Mouse (Mus musculus): ENCODE results near the gene Arhgap33.

Gene Arhgap33

DNA sequence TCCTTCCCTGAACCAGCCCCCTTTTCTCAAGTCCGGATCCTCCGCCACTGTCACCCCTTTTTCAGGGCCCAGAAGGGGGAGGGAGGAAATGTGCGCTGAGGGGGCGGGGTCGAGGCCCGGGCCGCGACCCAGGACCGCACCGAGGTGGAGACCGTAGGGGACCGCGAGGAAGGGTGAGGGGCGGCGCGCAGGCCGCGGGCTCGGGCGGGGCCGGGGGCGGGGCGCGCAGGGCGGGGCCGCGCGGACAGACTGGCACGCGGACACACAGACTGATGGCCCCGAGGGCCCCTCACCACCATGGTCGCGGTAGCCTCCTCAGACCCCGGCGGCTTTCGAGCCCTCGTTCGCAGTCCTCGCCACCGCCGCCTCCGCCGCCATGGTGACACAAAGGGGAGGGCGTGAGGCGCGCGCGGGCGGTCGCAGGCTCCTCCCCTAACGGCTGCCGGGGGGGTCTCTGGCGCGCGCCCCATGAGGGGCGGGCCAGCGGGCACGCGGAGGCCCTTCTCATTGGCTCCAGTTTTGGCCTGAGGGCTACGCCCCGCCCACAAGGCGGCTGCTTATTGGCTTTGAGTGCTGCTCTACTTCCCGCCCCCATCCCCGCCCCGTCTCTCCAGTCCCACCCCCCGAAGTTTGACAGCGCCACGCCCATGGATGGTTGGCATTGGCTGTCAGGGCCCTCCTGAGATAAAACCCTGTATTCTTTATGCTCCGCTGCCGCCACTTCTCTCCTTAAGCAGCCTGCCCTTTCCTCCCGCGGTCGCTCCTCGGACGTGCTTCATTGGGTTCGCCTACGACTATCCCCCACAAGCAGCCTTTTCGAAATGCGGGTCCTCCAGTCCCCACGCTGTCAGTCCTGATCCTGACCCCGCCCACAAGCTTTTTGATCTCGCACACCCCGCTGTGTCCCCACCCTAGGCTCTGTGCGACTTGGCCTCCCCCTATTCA, at the start of gene Arhgap33:
Arhgap33 (minus strand) TSS at position 428 of the 945 bp plus-strand sequence.
- ATAC-seq (ENCODE audit: insufficient number of reproducible peaks, low FRiP score, low TSS enrichment): peak; percentile 74; the same call in 1 of the 2 replicates

DNA sequence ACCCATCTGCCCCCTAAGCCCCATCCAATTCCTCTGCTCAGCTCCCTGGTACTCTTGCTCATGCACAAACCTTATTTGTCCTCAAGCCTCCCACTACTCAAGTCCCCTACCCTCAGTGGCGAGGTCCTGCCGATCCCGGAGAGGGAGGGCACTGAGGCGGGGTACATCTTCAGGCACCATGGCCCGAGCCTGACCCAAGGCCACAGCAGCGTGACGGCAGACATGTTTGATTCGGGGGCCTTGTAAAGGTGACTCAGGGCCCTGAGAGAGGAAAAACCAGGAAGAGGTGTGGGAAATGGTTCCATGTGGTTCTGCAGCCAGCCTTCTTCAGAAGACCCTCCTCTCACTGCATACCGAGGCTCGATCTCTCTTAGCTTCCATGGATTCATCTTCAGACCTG, 49.5 kb upstream of the Arhgap33 start:
- ATAC-seq (ENCODE audit: insufficient number of reproducible peaks, low FRiP score, low TSS enrichment): no peak

DNA sequence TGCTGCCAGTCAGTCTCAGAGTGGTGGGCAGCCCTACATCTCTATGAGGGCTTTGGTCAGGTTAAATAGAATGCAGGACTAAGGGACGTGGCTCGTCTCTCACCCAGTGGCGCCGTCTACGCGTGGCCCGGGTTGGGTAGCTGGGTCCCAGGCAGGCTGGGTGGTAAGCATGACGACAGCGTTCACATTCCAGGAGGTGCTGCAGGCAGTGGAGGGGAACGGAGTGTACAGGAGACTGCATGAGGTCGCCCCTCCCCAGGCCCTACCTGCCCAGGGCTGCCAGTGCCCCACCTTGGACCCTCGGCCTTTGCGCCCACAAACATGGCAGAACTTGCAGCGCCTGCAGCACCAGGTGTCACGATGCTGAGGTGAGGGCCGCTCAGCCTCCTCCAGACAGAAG, 46.7 kb upstream of the Arhgap33 start:
- ATAC-seq (ENCODE audit: insufficient number of reproducible peaks, low FRiP score, low TSS enrichment): no peak

DNA sequence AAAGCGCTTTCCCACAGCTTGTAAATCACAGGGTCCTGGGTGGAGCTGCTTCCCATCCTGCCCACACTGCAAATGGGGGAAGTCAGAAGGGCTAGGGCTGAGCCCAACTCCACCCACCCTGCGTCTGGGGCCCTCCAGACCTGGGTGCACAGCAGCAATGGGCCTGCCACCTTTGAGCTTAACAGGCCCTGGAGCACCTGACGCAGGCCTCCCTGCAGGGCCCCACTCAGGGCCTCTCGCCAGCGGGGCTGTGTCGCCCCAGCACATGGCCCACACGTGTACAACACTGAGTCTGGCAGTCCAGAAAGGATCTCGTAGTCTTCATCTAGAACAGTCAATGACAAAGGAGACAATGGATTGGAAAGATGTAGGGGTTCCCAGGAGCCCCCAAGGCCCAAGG, 45.1 kb upstream of the Arhgap33 start:
- ATAC-seq (ENCODE audit: insufficient number of reproducible peaks, low FRiP score, low TSS enrichment): no peak

DNA sequence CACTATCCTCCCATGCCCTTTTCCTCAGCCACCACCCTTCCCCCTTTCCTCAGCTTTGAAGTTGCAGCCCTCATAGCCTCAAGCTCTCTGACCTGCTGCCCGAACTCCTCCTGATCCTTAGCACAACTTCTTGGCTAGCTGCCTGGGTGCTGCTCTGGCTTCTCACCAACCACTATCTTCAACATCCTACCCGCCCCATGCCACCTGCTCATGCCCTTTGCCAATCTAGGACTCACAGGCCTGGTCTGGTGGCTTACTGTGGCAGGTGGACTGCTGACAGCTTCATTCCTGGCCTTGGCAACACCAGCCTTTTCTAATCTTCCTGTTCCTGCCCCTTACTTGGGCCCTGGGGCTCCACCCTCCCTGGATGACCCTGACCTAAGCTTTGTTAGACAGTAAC, 38.1 kb upstream of the Arhgap33 start:
- ATAC-seq (ENCODE audit: insufficient number of reproducible peaks, low FRiP score, low TSS enrichment): no peak

DNA sequence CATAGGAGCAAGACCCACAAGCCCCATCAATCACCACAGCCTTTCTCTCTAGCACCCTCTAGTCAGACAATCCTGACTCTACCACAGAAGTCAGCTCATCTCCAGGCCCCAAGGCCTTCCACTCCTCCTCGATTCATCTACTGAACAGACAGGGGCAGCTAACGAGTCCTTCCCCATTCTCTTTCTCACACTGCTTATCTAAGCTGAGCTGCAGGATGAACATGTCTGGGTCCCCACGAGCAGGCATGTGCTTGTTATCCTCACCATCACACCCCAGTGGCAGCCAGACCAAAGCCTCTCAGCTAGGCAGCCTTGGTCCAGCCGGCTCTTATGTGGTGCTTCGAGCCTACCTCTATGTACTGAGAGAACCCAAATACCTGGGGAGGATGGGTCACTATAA, 37.5 kb upstream of the Arhgap33 start:
- no peak for ATAC-seq (ENCODE audit: insufficient number of reproducible peaks, low FRiP score, low TSS enrichment)

DNA sequence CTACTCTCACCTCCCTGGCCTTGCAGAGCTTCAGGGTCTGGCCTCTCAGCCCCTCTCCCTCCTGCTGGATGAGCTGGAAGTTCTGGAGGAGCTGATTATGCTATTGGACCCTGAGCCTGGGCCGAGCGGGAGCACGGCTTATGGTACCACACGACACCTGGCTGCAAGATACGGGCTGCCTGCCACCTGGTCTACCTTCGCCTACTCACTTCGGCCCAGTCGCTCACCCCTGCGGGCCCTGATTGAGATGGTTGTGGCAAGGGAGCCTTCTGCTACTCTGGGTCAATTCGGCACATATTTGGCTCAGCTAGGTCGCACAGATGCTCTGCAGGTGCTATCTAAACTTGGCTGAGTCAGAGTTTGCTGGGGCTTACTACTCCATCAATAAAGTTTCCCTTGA, 32.7 kb upstream of the Arhgap33 start:
- no peak for ATAC-seq (ENCODE audit: insufficient number of reproducible peaks, low FRiP score, low TSS enrichment)

DNA sequence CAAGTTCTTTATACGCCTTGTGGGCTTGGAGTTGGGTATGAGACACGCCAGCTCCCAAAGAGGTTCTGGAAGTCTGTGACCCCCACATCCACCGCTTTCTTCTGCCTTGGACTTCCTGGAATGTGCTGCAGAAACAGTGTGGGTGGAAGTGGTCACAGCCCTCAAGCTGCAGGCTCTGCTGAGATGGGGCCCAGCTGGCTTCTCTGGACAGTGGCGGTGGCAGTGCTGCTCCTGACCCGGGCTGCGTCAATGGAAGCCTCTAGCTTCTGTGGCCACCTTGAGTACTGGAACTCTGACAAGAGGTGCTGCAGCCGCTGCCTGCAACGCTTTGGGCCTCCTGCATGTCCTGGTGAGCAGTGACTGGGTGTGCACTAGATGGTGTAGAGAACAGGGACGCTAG, 31.2 kb upstream of the Arhgap33 start:
- no peak for ATAC-seq (ENCODE audit: insufficient number of reproducible peaks, low FRiP score, low TSS enrichment)

DNA sequence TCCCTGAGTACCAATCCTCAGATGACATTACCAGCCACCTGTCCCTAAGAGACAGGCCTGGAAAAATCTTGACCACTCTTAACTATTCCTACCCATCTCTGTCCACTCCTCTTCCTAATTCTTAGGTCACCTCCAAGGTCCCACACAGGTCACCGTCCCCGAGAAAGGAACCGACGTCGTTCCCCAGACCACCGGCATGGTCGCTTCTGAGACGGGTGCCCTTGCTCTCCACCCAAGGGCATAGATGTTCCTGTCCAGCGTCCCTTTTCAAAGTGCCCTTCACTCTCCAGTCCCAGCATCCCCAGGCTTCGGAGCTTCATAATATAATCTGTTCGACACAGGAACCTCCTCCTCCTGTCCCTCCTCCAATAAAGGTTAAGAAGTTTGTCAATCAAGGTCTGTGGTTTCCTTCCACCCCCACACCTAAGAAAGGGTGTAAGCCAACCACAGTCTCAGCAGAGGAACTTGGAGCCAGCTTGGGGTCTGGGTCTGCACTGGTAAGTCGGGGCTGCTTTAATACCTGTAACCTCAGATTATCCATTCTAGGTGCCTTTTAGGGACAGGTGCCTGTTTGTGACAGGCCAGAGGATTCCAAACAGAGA, 30.2 kb upstream of the Arhgap33 start, which contains the start of gene Igflr1:
Igflr1 (plus strand) TSS at position 458 of the 602 bp plus-strand sequence.
- ATAC-seq (ENCODE audit: insufficient number of reproducible peaks, low FRiP score, low TSS enrichment): no peak

DNA sequence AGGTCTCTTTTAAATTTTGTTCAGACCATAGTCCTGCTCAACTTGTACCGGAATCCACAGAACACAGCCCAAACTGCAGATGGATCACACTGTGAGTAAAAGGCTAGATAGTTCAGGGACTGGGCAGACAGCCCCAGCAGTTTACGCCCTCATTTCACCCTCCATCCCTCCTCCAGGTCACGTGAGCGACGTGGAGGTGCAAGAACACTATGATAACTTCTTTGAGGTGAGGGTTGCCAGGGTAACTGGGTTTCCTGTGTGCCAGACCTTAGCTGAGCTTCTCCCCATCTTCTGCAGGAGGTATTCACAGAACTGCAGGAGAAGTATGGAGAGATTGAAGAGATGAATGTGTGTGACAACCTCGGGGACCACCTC, 29.0 kb upstream of the Arhgap33 start:
- no peak for ATAC-seq (ENCODE audit: insufficient number of reproducible peaks, low FRiP score, low TSS enrichment)

DNA sequence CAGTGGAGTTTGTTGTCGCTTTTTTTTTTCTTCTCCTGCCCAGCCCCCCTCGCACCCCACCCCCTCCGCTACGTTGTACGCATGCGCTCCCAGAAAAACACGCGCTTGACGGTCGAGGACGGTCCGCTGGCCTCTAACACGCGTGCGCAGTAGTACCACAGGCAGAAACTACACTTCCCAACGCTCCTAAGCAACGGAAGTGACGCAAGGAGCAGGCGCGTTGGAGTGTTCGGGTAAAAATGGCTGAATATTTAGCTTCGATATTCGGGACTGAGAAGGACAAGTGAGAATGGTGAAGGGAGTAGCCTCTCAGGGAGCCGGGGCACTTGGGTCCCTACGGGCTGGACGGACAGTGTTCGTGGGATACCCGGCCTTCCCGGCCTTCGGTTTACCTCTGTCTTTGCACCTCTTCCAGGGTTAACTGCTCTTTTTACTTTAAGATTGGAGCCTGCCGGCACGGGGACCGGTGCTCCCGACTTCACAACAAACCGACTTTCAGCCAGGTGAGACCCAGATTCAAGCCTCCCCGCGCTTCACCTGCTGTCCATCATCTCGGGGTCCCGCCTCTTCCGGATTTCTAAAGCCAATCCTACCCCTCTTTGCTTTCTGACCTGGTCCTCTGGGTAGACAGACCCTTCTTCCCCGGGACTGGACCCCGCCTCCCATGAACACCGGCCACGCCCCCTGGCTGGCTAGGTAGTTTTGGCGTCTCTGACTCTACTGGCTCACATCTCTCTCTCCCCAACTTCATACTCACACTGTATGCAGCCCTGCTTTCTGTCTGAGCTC, 28.5 kb upstream of the Arhgap33 start, which contains the start of the genes U2af1l4, Gm49396 and Psenen:
U2af1l4 (plus strand) TSS at position 185 of the 789 bp plus-strand sequence.
Gm49396 (plus strand) TSS at position 228 of the 789 bp plus-strand sequence.
Psenen (minus strand) TSS at position 511 of the 789 bp plus-strand sequence.
- ATAC-seq (ENCODE audit: insufficient number of reproducible peaks, low FRiP score, low TSS enrichment): peak; percentile 67

DNA sequence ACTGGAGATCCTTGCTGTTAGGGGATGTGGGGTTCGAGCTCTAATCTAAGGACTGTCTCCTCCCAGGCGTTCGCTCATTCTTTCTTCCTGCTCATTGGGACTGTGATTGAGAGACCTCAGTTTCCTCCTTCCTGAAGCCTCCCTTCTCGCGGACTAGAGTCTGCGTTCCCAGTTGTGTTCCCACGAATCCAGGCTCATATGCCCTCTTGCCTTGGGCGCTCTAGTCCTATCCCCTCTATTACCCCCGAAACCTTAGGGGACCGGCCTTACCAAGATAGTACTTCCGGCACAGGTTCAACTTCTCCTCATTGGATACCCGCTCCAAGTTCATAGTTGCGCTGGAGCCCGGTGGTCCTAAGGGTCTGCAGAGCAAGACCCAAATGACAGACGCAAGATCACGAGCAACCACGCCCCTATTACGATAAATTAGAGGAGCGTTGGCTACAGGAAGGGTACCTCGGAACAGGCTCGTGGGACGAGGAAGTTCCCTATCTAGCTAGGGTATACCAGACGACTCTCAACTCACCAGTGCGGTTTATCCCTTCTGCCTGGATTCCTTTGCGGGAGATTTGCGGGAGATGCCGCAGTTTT, 27.8 kb upstream of the Arhgap33 start:
- ATAC-seq (ENCODE audit: insufficient number of reproducible peaks, low FRiP score, low TSS enrichment): no peak

DNA sequence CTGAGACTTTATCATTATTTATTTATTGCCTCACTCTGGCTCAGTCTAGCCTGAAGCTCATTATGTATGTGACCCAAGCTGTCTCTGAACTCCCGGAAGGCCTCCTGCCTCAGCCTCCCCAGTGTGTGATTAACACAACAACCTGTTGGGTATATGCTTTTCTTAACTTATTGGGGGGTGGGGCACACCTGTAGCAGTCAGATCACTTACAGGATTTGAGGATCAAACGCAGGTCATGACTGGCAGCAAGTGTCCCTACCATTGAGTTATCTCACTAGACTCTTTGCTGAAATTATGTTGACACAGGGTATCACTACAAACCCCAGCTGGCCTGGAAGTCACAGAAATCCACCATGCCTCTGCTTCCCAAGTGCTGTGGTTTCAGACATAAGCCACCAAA, 25.4 kb upstream of the Arhgap33 start:
- ATAC-seq (ENCODE audit: insufficient number of reproducible peaks, low FRiP score, low TSS enrichment): no peak

DNA sequence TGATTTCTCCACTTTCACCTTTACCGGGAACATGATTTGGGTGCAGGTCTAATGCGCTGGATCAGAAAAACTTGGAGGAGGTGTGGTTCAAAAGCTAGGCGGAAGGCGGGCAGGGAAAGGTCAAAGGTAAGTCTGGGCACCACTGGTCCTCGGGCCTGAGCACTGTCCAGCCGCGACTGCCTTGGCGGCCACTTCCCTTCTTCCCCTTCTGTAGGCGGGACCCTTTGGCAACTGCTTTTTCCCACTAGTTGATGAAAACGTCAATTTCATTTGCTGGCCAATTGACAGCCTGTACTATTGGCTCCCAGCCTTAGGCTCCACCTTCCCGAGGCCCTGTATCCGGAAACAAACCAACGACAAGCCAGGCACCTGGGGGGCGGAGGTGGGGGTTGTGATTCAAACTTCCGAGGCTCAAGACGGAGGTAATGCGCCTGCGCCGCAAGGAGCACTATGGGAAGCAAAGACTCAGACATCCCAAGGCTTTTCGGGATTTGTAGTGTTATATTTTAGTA, 24.6 kb upstream of the Arhgap33 start, which contains the start of gene Lin37:
Lin37 (minus strand) TSS at position 396 of the 512 bp plus-strand sequence.
- peak; percentile 79 for ATAC-seq (ENCODE audit: insufficient number of reproducible peaks, low FRiP score, low TSS enrichment)

DNA sequence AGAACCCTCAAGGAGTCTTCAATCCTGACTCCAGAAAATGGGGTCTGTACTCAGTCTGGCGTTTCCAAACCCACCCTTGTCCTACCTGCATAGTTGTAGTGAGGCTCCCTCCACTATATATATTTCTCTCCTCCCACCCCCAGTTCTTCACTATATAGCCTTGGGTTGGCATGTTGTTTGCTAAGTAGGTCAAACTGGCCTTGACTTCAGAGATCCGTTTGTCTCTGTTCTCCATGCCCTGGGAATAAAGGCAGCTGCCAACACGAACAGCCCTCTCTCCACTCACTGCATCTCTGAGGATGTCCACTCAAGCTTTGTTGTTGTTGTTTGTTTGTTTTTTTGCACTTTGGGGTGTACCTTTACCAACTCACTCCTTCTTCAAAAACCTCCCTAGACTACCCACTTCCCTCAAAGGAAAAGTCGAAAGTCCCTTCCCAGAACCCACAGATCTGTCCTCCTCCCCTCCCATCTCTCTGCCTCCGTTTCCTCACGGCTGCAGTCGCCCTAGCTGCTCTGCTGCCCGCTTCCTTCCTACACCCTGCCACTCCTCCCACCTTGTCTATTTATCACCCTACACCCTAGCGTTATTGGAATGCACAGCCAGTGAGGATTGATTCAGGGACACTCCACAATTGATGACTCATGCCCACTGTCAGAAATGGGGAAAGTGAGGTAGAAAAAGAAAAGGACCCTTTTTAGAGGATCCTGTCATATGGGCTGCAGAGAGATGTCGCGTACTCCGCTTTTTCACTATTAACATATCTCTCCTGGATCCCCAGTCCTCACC, 24.0 kb upstream of the Arhgap33 start:
- no peak for ATAC-seq (ENCODE audit: insufficient number of reproducible peaks, low FRiP score, low TSS enrichment)

DNA sequence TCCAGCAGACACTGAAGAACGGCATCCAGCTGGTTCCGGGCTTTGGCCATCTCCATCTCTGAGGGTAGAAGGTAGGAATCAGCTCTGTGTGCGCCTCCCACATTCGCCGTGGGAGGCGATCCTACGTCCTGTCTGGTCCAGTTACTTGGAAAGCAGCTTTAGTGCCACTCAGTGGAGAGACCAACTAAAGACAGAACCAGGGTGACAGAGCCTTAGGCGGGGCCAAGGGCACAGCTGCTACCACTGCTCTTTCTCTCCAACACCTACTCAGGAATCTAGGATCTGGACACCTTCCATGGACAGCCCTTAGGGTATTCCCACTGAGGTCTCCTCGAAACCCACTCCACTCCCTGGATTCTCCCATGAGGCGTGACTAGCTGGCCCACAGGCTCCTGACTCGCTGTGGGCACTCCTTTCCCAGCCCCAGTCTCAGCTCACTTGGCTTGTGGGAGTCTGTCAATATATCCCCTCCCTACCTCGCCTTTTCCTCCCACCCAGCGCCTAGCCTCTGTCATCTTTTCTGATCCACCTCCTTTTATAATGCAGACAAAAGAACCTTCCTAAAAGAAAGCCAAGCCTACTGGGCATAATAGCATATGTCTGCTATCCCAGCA, 23.1 kb upstream of the Arhgap33 start:
- no peak for ATAC-seq (ENCODE audit: insufficient number of reproducible peaks, low FRiP score, low TSS enrichment)

DNA sequence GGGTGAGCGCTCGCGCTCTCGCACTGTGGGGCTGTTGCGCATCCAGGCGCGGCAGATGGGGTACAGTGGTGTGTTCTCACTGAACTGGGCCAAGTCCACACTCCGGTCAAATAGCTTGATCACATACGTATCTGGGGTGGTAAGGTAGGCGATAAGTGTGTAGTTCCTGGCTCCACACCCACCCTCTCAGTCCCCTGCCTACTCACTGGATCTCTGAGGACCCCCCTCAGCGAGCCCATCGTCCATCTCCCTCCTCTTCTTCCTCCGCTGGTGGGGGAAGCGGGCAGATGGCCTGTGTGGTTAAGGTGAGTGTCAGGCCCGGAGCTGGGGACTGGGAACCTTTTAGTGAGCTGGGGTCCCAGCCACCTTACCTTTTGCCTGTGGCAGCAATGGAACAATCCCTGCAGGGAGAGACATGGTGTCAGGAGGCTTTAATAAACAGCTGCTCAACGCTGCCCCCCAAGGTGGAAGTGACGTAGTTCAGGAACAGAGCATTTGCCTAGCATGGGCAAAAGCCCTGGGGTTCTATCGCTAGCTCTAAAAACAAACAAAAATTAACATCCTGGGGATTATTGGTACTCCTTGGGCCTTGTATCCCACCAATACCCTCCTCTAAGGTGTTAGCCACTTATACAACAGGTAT, 22.2 kb upstream of the Arhgap33 start:
- ATAC-seq (ENCODE audit: insufficient number of reproducible peaks, low FRiP score, low TSS enrichment): no peak
